Mouse (Mus musculus) erythroblast, embryonic 14.5 days (primary cell): ENCODE results near the gene Prickle1.

Experiments
- GATA1 ChIP-seq: IDR thresholded peaks from 2 replicates; pipeline ENCODE4 v1.6.1; 2012; ENCODE audit warnings: low read length, inconsistent platforms, mixed read lengths
- TAL1 ChIP-seq: IDR thresholded peaks from 3 replicates; pipeline ENCODE4 v1.6.1; 2012; ENCODE audit warnings: low read length, inconsistent platforms, mixed read lengths

- TF ChIP-seq GATA1 = no peak
- TF ChIP-seq TAL1 = no peak
These were observed 109.6 kb downstream of the Prickle1 start for GRCm38 (mm10) chr15:93486066-93486465.
